Mouse (Mus musculus) intestine, postnatal 0 days (tissue): ENCODE data around the gene Nme3. TPM values are rescaled to one million over a fixed set of nuclear protein-coding genes. Genes with fewer than 3 reads are reported as not detected.

Source experiments
- ATAC-seq: fragments of 200-750 bp; cut with Nextera tagmentation; 2 replicates; pipeline ENCODE4 v1.8.0; 2017; ENCODE audit warnings: mild to moderate bottlenecking, moderate TSS enrichment, moderate library complexity
- H3K27ac ChIP-seq: fragments of 300-500 bp; sonication (generic); 2 replicates; pipeline ENCODE4 v1.5.1; 2014; ENCODE audit warnings: mild to moderate bottlenecking, low read depth, low read length, moderate library complexity
- H3K27me3 ChIP-seq: fragments of 300-500 bp; sonication (generic); replicated peaks from 2 replicates; pipeline ENCODE4 v1.6.1; 2014; ENCODE audit warnings: low read length, mixed read lengths; ENCODE audit not compliant: control insufficient read depth, insufficient read depth
- H3K36me3 ChIP-seq: fragments of 300-500 bp; sonication (generic); 2 replicates; pipeline ENCODE4 v1.6.1; 2014; ENCODE audit warnings: mild to moderate bottlenecking, moderate library complexity; ENCODE audit not compliant: control insufficient read depth, insufficient read depth
- H3K4me1 ChIP-seq: fragments of 300-500 bp; sonication (generic); replicated peaks from 2 replicates; pipeline ENCODE4 v1.6.1; 2014; ENCODE audit warnings: antibody characterized with exemption, low read length, mixed read lengths; ENCODE audit not compliant: control insufficient read depth, insufficient read depth
- H3K4me2 ChIP-seq: fragments of 300-500 bp; sonication (generic); replicated peaks from 2 replicates; pipeline ENCODE4 v1.6.1; 2014; ENCODE audit warnings: low read depth, mild to moderate bottlenecking, moderate library complexity
- H3K4me3 ChIP-seq: fragments of 300-500 bp; sonication (generic); 2 replicates; pipeline ENCODE4 v1.5.1; 2014; ENCODE audit warnings: low read depth, low read length
- H3K9ac ChIP-seq: fragments of 300-500 bp; sonication (generic); 2 replicates; pipeline ENCODE4 v1.6.1; 2014; ENCODE audit warnings: mild to moderate bottlenecking, low read depth, low read length
- H3K9me3 ChIP-seq: fragments of 300-500 bp; sonication (generic); 2 replicates; pipeline ENCODE4 v1.6.1; 2016; ENCODE audit warnings: mixed run types; ENCODE audit not compliant: control insufficient read depth
- CTCF ChIP-seq: sonication (generic); IDR thresholded peaks from 2 replicates; pipeline ENCODE4 v1.5.1; 2016; ENCODE audit warnings: low read depth, mild to moderate bottlenecking, control low read depth, antibody characterized with exemption, moderate library complexity
- WGBS: fragments of 180-500 bp; shearing (Covaris S2); extraction: QIAGEN DNeasy Blood & Tissue Kit; methylation state at CpG from one replicate; pipeline ENCODE4 v1.1.7; 2014; 5-methylcytosine and 5-hydroxymethylcytosine counted together
- polyA plus RNA-seq: library from polyadenylated mRNA; unstranded; fragments of >200 nt; fragmentation: Nextera tagmentation; extraction: Ambion mirVana; gene quantifications from 2 replicates; pipeline ENCODE4 v1.2.1, GENCODE M21; 2015

The Nme3 gene
- polyA plus RNA-seq, 1 experiment from 2014 or later: 47.4 TPM

GRCm38 (mm10) chr17:24885356-24886133, 10.8 kb upstream of the Nme3 start:
- H3K9ac ChIP-seq: peak overlapping the region; percentile 63
- TF ChIP-seq CTCF: no peak
- H3K36me3 ChIP-seq: peaks cover 36% of the 10 kb centered on the region
- H3K27ac ChIP-seq: 0 out of 2 replicates have a peak overlapping the region, but pooled peaks have one; percentile 41
- ATAC-seq: no peak
- peak overlapping the region; percentile 78 for H3K4me3 ChIP-seq
- H3K4me2 ChIP-seq: peak overlapping the region; percentile 77
- H3K27me3 ChIP-seq: no peaks in the 10 kb centered on the region
- H3K9me3 ChIP-seq: no peaks in the 10 kb centered on the region
- peaks cover 12% of the 10 kb centered on the region; the same call in 1 of the 2 replicates for H3K4me1 ChIP-seq
- WGBS: 22% methylated on average over 22 of the region's 22 CpGs

- Histone ChIP-seq H3K4me3 (peak within 1 kb of the TSS; percentile 78), H3K9me3 (no peaks in the 10 kb centered on the region), H3K27me3 (no peaks in the 10 kb centered on the region), H3K36me3 (peaks cover 44% of the 10 kb centered on the region), H3K4me1 (peaks cover 12% of the 10 kb centered on the region; the same call in 1 of the 2 replicates), H3K27ac (peak within 1 kb of the TSS; percentile 79), H3K4me2 (peak within 1 kb of the TSS; percentile 77), H3K9ac (peak within 1 kb of the TSS; percentile 79)
- peak; percentile 96 for ATAC-seq
- 0% methylated on average over 69 of the region's 69 CpGs for WGBS
- TF ChIP-seq CTCF: peak; percentile 44
These were observed 10.0 kb upstream of the Nme3 start, which contains the start of the genes Nubp2 and Spsb3 for GRCm38 (mm10) chr17:24886134-24886931. Gene Nubp2, minus strand, starts transcription at chr17:24886349. Gene Spsb3, plus strand, starts transcription at chr17:24886643.

GRCm38 (mm10) chr17:24886932-24887271, 9.4 kb upstream of the Nme3 start:
- Histone ChIP-seq H3K4me2 (peak overlapping the region; percentile 68), H3K27ac (peak overlapping the region; percentile 79), H3K9ac (peak overlapping the region; percentile 79), H3K9me3 (no peaks in the 10 kb centered on the region), H3K4me1 (peaks cover 12% of the 10 kb centered on the region; the same call in 1 of the 2 replicates), H3K27me3 (no peaks in the 10 kb centered on the region), H3K4me3 (peak overlapping the region; percentile 76), H3K36me3 (peaks cover 46% of the 10 kb centered on the region)
- no peak for TF ChIP-seq CTCF
- under 1% methylated on average over 18 of the region's 18 CpGs for WGBS
- no peak for ATAC-seq

- peak overlapping the region; percentile 76 for H3K4me3 ChIP-seq
- H3K27ac ChIP-seq: peak overlapping the region; percentile 79; the same call in 1 of the 2 replicates
- peak overlapping the region; percentile 68 for H3K4me2 ChIP-seq
- no peak for TF ChIP-seq CTCF
- H3K9ac ChIP-seq: peak overlapping the region; percentile 79
- H3K9me3 ChIP-seq: no peaks in the 10 kb centered on the region
- H3K27me3 ChIP-seq: no peaks in the 10 kb centered on the region
- 59% methylated on average over 18 of the region's 18 CpGs for WGBS
- ATAC-seq: no peak
- peaks cover 12% of the 10 kb centered on the region; the same call in 1 of the 2 replicates for H3K4me1 ChIP-seq
- peaks cover 50% of the 10 kb centered on the region for H3K36me3 ChIP-seq
These were observed 8.8 kb upstream of the Nme3 start for GRCm38 (mm10) chr17:24887291-24888080.

GRCm38 (mm10) chr17:24888862-24889261, 7.4 kb upstream of the Nme3 start:
- Histone ChIP-seq H3K36me3 (peaks cover 50% of the 10 kb centered on the region), H3K4me2 (no peak overlapping the region), H3K27ac (no peak overlapping the region), H3K4me1 (peaks cover 14% of the 10 kb centered on the region; the same call in 1 of the 2 replicates), H3K9ac (no peak overlapping the region), H3K4me3 (no peak overlapping the region), H3K27me3 (no peaks in the 10 kb centered on the region), H3K9me3 (no peaks in the 10 kb centered on the region)
- 82% methylated on average over 3 of the region's 3 CpGs for WGBS
- ATAC-seq: no peak
- TF ChIP-seq CTCF: no peak
